Mouse (Mus musculus) granulocyte monocyte progenitor cell, adult 5-6 weeks (primary cell): ENCODE data around the gene Scn1b. TPM values are rescaled to one million over a fixed set of nuclear protein-coding genes. Genes with fewer than 3 reads are reported as not detected.

ENCODE experiments used
- ATAC-seq: replicated peaks from 2 replicates; pipeline ENCODE4 v1.8.0; 2016; ENCODE audit warnings: mild to moderate bottlenecking, moderate TSS enrichment, inconsistent platforms; ENCODE audit not compliant: poor library complexity, severe bottlenecking
- total RNA-seq, 2 experiments: library from RNA; stranded (forward) in 1 of 2; stranded (reverse) in 1 of 2; fragments of 200-712, 200-1000 nt in 1 of 2; fragments of >200 nt in 1 of 2; fragmentation: Nextera tagmentation in 1 of 2; gene quantifications; 2 replicates each; pipeline ENCODE4 v1.2.3; 2014 to 2017

Scn1b gene
- not detected in 2 replicates for total RNA-seq (2014; fragmentation: Nextera tagmentation)
- total RNA-seq (2017): not detected in 2 replicates

- peak; percentile 25 for ATAC-seq
Measured at GRCm38 (mm10) chr7:31126851-31127724, at the start of gene Scn1b. Gene Scn1b, minus strand, starts transcription at chr7:31127003.

DNA sequence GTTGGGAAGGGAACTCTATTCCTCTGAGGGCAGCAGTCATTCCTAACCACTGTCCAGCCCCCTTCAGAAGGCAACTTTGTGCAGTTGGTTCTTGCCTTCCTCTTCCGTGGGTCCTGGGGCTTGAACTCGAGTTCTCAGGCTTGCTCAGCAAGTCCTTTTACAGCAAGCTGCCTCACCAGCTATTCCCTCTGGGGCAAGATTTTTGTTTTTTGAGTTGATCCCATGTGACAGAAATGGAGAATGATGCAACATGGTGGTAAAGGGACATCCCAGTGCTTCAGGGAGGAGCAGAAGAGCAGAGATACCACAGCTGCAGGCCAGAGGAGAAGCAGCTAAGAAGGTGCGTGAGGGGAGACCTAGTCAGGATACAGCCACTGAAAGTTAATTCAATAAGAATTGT is 48.3 kb upstream of the Scn1b start:
- ATAC-seq: peak; percentile 33

- ATAC-seq: peak; percentile 73
Measured at GRCm38 (mm10) chr7:31174466-31174865, 47.7 kb upstream of the Scn1b start.

DNA sequence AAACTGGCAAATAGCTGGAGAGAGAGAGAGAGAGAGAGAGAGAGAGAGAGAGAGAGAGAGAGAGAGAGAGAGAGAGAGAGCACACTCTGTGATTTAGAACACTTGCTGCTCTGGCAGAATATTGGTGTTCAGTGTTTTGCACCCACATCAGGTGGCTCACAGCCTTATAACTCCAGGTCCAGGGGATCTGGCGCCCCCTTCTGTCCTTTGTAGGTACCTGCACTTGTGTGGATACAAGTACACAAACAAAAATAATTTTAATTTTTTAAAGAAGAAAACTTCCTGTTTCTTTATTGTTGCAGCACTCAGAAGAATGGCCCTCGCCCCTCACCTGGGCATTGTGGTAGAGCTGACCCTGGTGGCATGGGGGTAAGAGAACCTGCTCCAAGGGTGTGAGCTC is 45.4 kb upstream of the Scn1b start:
- peak; percentile 59 for ATAC-seq

DNA sequence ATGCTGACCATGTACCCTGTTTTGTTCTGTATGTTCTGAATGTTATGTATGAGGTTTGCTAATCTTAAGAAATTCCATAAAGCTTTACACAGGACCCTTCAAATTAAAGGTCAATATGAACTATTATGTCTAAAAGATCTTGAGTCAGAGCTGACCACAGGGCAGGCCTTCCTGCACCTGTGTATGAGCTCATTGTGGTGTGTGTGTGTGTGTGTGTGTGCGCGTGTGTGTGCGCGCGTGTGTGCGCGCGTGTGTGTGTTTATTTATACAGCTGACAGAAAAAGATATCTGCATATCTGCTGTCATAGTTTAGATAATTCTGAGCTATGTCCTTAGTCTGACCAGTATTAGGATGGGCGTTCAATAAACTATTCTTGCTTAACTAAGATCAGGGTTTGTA is 43.7 kb upstream of the Scn1b start:
- ATAC-seq: no peak

GRCm38 (mm10) chr7:31168412-31168811 is 41.6 kb upstream of the Scn1b start:
- peak; percentile 90 for ATAC-seq

GRCm38 (mm10) chr7:31164748-31165147 is 37.9 kb upstream of the Scn1b start:
- no peak for ATAC-seq

GRCm38 (mm10) chr7:31163666-31164577 is 37.1 kb upstream of the Scn1b start:
- no peak for ATAC-seq

DNA sequence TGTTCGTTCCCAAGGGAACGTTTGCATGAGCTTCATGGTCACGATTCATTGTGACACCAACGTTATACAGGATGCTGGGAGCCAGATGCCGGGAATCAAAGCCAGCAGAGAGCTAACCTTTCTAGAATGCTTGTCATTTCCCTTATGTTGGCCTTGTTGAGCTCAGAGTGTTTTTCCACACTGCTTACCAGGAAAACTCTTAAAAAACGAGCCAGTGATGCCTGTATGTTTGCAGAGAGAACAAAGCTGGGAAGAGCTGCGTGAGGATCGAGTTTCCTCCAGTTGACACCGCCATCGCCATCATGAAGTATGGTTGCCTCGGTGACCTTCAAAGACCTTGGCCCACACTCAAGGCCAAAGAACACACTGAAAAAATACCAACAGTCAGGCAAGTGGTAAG is 35.5 kb upstream of the Scn1b start:
- no peak for ATAC-seq

DNA sequence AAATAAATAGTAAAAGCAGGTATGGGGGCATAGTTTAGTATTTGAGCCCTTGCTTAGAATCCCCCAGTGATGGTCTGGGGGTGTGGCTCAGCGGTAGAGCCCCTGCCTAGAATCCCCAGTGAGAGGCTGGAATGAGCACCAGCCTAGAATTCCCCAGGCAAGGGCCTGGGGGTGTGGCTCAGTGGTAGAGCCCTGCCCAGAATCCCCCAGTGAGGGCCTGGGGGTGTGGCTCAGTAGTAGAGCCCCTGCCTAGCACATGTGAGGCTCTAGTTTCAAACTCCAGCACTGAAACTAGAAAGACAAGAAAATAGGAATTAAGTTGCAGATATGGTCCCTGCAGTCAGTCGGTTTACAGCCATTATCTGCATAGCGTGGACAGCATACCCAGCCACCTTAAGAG is 35.0 kb upstream of the Scn1b start:
- ATAC-seq: no peak

DNA sequence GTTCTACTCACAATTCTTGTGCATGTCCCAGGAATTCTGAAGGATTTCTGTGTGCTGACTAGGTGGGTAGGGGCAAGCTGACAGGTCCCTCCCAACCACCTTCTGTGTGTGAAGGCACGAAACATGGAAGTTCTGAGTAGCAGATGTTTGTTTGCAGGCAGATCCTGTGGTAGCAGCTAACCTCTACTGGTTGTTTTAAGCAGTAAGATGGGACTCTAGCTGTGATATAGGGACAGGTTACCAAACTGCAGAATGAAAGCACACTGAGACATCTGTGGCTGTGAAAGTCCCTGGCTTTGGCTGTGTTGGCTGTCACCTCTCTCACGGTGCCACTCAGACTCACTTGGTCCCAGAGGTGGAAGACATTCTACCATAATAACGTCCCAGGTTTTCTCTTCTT is 34.4 kb upstream of the Scn1b start:
- no peak for ATAC-seq

DNA sequence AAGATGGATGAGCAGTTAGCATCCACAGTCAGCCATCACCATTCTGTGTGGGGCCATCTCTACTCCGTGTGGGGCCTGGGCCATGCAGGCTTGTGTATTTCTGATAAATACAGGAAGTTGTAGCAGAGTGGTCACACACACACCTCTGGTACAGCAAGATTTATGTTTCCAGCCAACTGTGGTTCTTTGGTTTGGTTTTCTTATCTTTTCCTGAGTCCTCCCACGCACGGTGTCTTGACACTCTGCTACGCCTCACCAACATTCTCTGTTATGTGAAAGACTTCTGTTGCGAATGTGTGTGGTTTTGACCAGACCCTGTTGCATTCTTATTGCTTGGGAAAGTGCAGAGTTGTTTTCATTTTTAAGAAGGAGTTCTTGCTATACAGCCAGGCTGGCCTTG is 34.0 kb upstream of the Scn1b start:
- peak; percentile 54 for ATAC-seq

DNA sequence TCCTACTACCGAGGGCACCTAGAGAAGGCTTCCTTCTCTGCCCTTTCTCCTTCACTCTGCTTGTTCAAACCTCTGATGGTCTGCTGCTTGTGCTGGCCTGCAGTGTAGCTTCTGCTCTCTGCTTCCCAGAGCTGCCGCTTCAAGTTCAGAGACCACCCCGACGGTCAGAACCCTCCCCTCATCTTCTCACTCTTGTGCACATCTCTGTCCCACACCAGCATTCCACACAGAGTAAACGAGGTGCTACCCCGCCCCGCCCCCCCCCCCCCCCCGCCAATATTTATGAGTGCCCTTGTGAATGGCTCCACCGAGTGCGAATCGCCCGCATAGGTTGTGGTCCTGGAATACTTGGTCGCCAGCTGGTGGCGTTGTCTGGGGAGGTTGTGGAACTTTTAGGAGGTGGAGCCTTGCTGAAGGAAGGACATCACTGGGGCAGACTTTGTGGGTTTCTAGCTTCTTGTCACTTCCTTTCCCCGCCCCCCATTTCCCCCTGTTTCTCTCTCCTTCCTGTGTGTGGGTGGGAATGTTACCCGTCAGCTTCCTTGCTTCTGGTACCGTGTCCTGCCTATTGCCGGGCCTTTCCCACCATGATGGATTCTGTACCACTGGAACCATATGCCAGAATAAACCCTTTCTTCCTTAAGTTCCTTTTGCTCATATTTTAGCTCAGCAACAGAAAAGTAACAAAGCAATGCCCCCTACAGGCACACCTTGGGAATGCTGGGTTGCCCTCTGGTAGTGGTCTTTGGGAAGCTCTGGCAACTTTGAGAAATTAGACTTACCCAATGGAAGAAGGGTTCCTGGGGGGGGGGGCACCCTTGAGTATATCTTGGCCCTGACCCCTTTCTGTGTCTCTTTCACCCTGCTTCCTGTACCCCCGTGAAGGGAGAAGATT is 29.5 kb upstream of the Scn1b start:
- ATAC-seq: peak; percentile 59

DNA sequence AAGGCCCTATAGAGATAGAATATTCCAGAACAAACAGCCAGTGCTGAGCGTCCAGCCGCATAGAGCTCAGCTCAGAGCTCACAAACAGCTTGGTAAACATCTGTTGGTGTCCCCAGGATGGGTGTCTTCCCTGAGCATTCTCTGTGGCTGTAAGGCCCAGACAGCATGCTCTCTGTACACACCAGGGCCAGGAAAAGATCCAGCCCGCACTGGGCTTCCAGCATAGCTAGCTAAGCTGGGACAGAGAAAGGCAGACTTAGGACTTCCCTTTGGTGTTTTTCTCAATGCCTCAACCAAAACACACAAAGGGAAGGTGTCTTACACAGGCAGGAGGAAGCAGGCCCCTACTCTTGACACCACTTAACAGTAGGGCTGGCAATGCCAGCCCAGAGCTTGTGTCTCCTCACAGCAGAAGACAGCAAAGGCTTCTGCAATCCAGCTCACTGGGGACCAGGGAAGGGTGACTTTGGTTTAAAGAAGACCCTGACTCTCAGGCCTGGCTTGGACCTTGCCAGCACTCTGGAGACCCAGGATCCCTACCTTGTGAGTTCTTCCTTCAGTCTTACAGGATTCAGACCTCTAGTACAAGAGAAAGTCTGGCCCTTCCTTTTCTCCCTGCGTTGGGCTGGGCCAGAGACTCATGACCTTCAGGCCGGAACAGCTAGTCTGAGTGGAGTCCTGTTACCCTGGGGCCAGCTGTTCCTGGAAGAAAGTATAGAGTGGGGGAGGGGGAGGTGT is 28.7 kb upstream of the Scn1b start, which contains the start of gene Gramd1a:
Gramd1a (minus strand) TSS at position 601 of the 738 bp plus-strand sequence.
- no peak for ATAC-seq

GRCm38 (mm10) chr7:31153536-31154320 is 26.9 kb upstream of the Scn1b start:
- ATAC-seq: no peak

GRCm38 (mm10) chr7:31151301-31152241 is 24.8 kb upstream of the Scn1b start:
- peak; percentile 34 for ATAC-seq

GRCm38 (mm10) chr7:31150566-31151300 is 23.9 kb upstream of the Scn1b start:
- peak; percentile 53 for ATAC-seq
